Mouse (Mus musculus) neural tube, embryonic 13.5 days (tissue): ENCODE measurements around the gene Arhgap42. TPM values are rescaled to one million over a fixed set of nuclear protein-coding genes. Genes with fewer than 3 reads are reported as not detected.

Source experiments
- ATAC-seq: fragments of 200-750 bp; cut with Nextera tagmentation; 2 replicates; pipeline ENCODE4 v1.8.0; 2017; ENCODE audit warnings: low read depth, mild to moderate bottlenecking, moderate TSS enrichment, moderate library complexity
- H3K27ac ChIP-seq: fragments of 300-500 bp; sonication (generic); replicated peaks from 2 replicates; pipeline ENCODE4 v1.5.1; 2015; ENCODE audit warnings: moderate library complexity, mild to moderate bottlenecking, inconsistent platforms
- H3K27me3 ChIP-seq: fragments of 300-500 bp; sonication (generic); 2 replicates; pipeline ENCODE4 v1.6.1; 2015; ENCODE audit warnings: mild to moderate bottlenecking, inconsistent platforms
- H3K36me3 ChIP-seq: fragments of 300-500 bp; sonication (generic); 2 replicates; pipeline ENCODE4 v1.6.1; 2015; ENCODE audit warnings: mild to moderate bottlenecking, inconsistent platforms
- H3K4me1 ChIP-seq: fragments of 300-500 bp; sonication (generic); replicated peaks from 2 replicates; pipeline ENCODE4 v1.6.1; 2015; ENCODE audit warnings: inconsistent platforms
- H3K4me2 ChIP-seq: fragments of 300-500 bp; sonication (generic); 2 replicates; pipeline ENCODE4 v1.6.1; 2015; ENCODE audit warnings: inconsistent platforms, mild to moderate bottlenecking, moderate library complexity
- H3K4me3 ChIP-seq: fragments of 300-500 bp; sonication (generic); 2 replicates; pipeline ENCODE4 v1.5.1; 2015; ENCODE audit warnings: mild to moderate bottlenecking, inconsistent platforms
- H3K9ac ChIP-seq: fragments of 300-500 bp; sonication (generic); 2 replicates; pipeline ENCODE4 v1.6.1; 2015; ENCODE audit warnings: moderate library complexity, mild to moderate bottlenecking, inconsistent platforms
- H3K9me3 ChIP-seq: fragments of 300-500 bp; sonication (generic); 2 replicates; pipeline ENCODE4 v1.6.1; 2016; ENCODE audit warnings: inconsistent platforms
- WGBS: fragments of 180-500 bp; shearing (Covaris S2); methylation state at CpG from one replicate; pipeline ENCODE4 v1.1.7; 2015; 5-methylcytosine and 5-hydroxymethylcytosine counted together
- polyA plus RNA-seq: library from polyadenylated mRNA; unstranded; fragments of >200 nt; fragmentation: Nextera tagmentation; extraction: Ambion mirVana; gene quantifications from 2 replicates; pipeline ENCODE4 v1.2.1, GENCODE M21; 2015

The Arhgap42 gene
- polyA plus RNA-seq, 1 experiment from 2014 or later: 25.8 TPM

DNA sequence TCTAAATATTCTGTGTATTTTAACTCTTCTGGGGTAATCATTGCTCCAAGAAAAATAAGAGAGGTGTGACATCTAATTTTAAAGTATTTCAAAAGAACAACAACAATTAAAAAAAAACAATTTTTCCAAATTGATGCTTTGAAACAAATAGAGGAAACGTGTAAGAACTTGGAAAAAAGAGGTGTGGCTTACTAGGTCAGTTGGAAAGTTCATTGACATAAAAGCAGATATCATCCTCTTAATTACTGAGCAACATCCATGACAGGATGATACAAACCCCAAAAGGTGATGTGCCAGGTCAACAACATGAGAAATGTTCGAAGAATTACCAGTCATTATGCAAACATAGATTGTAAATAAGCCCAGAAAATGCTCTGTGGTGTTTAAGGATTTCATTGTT, 267.4 kb downstream of the Arhgap42 start, which contains the start of gene Gm16485:
Gene Gm16485 (plus strand): TSS at position 301 of the 400 bp plus-strand sequence.
- Histone ChIP-seq H3K4me2 (no peak within 1 kb of the TSS), H3K27ac (no peak within 1 kb of the TSS), H3K9me3 (no peaks in the 10 kb centered on the region), H3K4me3 (no peak within 1 kb of the TSS), H3K36me3 (no peaks in the 10 kb centered on the region), H3K9ac (no peak within 1 kb of the TSS), H3K27me3 (no peaks in the 10 kb centered on the region), H3K4me1 (no peaks in the 10 kb centered on the region)
- WGBS: 79% methylated on average over 2 of the region's 2 CpGs
- ATAC-seq: no peak

DNA sequence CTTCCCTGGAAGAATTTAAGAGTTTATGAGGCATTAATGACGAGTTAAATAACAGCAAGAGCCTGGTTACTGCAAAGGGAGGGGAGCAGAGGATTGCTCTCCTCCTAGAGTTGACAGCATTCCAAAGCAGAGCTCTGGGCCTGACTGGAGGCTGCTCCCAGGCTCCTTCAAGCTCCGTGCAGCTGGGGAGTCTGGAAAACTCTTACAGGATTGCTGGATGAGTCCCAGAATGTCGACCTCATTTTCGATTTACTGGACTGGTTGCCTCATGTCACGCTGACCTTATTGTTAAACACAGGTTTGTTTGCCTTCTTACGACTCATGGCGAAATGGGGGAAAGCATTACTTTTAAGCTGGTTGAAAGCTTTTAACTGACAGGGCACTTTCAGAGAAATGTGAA, 268.7 kb downstream of the Arhgap42 start:
- H3K27me3 ChIP-seq: no peaks in the 10 kb centered on the region
- no peak overlapping the region for H3K9ac ChIP-seq
- no peak for ATAC-seq
- H3K4me2 ChIP-seq: no peak overlapping the region
- no peak overlapping the region for H3K4me3 ChIP-seq
- no peaks in the 10 kb centered on the region for H3K9me3 ChIP-seq
- 63% methylated on average over 7 of the region's 7 CpGs for WGBS
- no peaks in the 10 kb centered on the region for H3K4me1 ChIP-seq
- no peak overlapping the region for H3K27ac ChIP-seq
- no peaks in the 10 kb centered on the region for H3K36me3 ChIP-seq

DNA sequence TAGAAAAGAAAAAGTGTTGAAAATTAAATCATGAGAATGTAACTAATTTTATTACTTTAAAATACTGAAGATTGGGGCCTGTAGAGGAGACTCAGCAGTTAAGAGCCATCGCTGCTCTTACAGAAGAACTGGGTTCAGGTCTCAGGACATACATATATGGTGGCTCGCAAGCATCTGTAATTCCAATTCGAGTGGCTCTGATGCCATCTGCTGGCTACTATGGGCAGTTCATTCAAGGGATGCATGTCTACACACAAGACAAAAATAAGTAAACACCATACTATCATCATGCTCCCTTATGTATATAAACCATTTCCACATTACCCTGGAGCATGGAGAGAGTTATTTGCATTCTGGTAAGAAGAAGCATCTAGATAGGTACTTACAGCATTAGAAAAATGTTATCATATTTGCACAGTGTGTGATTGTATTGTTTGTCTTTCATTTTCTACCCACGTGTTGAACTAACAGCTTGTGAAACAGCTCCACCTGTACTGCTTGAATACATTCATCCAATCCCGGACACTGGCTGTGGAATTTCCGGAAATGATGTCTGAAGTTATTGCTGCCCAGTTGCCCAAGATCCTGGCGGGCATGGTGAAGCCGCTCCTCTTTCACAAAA, 274.3 kb downstream of the Arhgap42 start:
- WGBS: 71% methylated on average over 8 of the region's 8 CpGs
- H3K9ac ChIP-seq: no peak overlapping the region
- no peaks in the 10 kb centered on the region for H3K9me3 ChIP-seq
- no peak for ATAC-seq
- H3K27ac ChIP-seq: no peak overlapping the region
- H3K27me3 ChIP-seq: no peaks in the 10 kb centered on the region
- no peaks in the 10 kb centered on the region for H3K36me3 ChIP-seq
- H3K4me3 ChIP-seq: no peak overlapping the region
- no peaks in the 10 kb centered on the region for H3K4me1 ChIP-seq
- no peak overlapping the region for H3K4me2 ChIP-seq

DNA sequence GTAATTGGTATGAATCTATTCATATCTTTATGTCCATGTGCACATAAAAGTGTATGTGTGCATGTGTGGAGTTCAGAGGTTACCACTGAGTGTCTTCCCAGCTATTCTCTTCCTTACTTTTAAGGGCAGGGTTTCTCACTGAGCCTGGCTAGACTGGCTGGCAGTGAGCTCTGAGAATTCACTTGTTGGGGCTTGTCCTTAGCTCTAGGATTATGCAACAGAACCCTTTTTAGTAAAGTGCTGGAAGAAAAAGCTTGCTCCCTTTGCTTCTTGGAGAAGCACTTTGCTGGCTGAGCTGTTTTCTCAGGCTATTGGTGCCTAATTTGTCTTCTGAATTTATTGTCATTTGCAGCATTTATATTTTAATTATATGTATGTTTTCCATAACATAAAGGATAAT, 285.6 kb downstream of the Arhgap42 start:
- ATAC-seq: no peak
- H3K36me3 ChIP-seq: no peaks in the 10 kb centered on the region
- no peaks in the 10 kb centered on the region for H3K9me3 ChIP-seq
- H3K9ac ChIP-seq: no peak overlapping the region
- no peak overlapping the region for H3K4me3 ChIP-seq
- no peak overlapping the region for H3K4me2 ChIP-seq
- no peaks in the 10 kb centered on the region for H3K4me1 ChIP-seq
- no peaks in the 10 kb centered on the region for H3K27me3 ChIP-seq
- no peak overlapping the region for H3K27ac ChIP-seq
